Mouse (Mus musculus) gastrocnemius, postnatal 14 days (tissue): ENCODE measurements at regions not wholly inside any gene's neighbourhood (a gene's known extent, or its start where the extent isn't known, plus 50 kb on each side); places are given as distances from the start of the nearest gene placed in this dataset.

ENCODE experiments used
- DNase-seq: peaks from one replicate; pipeline ENCODE4 v3.0.0; 2021; ENCODE audit warnings: mixed read lengths
- intact Hi-C: fragments of 180-260 bp; cut with DNase I; formaldehyde crosslinking; loops from one replicate; pipeline ENCODE4 v1.15.1; 2025; ENCODE audit warnings: low total_unique reads

DNA sequence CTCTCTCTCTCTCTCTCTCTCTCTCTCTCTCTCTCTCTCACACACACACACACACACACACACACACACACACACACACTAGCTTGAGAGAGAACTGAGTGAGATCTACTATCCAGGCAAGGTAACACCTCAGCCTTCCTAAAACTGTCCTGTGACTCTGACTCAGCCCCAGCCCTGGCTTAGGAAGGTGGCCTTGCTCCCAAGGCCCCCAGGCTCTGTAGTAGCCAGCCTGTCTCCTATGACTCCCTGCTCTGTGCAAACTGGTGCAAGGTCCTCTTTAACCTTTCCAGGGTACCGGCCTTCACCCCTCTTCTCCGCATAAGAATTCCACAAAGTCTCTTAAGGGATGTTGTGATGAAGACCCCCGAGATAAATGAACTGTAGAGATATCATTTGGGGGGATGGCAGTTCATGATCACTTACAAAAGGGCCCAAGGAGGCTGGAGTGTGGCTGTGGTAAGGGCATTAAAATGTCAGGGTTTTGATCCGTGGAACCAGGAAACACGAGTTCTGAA is 114.1 kb downstream of the Erv3 start:
- intact Hi-C loops: no loop called here
- no peak for DNase-seq

DNA sequence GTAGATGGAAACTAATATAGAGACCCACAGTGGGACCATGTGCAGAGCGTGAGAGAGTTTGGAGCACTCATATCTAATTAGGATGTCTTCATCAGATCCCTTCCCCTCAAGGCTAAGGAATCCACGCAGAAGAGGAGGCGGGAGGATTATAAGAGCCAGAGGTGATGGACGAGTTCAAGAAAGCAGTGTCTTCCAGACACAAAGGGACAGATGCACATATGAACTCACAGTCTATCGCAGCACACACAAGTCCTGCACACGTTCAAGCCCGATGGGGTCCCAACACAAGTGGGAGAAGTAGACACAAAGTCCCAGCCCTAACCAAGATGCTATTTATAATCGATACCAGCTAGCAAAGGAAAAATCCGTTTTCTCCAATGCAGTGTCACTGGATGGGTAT is 114.6 kb downstream of the Erv3 start:
- no peak for DNase-seq
- intact Hi-C loops: no loop called here

DNA sequence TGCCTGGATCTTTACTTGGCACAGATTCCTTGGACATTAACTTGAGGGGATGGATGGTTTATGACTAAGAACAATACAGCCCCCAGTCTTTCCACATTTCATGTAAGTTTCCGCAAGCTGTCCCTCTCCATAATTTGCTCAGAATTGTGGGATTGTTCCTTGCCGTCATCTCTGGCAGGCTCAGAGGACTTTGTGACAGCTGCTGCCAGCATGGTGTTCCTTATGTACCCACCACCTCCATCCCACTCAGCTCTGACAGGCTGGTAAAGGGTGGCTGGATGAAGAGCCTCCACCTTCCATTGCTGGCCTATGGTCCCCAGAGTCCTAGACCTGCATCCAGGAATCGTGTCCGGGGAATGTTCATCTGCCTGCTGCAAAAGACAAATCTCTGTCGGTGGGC is 119.1 kb downstream of the Erv3 start:
- no peak for DNase-seq
- intact Hi-C loops: no loop called here

DNA sequence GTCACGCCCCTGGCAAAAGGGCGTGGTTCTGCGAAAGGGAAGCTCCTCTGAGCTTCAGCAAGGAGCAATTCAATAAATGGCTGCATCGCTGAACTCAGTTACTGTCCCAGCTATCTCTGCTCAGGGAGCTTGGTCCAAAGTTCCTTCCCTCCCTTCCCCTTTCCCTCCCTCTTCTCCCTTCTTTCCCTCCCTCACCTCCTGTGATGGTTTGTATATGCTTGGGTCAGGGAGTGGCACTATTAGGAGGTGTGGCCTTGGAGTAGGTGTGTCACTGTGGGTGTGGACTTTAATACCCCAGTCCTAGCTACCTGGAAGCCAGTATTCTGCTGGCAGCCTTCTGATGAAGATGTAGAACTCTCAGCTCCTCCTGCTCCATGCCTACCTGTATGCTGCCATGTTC is 120.5 kb downstream of the Erv3 start:
- intact Hi-C loops: no loop called here

DNA sequence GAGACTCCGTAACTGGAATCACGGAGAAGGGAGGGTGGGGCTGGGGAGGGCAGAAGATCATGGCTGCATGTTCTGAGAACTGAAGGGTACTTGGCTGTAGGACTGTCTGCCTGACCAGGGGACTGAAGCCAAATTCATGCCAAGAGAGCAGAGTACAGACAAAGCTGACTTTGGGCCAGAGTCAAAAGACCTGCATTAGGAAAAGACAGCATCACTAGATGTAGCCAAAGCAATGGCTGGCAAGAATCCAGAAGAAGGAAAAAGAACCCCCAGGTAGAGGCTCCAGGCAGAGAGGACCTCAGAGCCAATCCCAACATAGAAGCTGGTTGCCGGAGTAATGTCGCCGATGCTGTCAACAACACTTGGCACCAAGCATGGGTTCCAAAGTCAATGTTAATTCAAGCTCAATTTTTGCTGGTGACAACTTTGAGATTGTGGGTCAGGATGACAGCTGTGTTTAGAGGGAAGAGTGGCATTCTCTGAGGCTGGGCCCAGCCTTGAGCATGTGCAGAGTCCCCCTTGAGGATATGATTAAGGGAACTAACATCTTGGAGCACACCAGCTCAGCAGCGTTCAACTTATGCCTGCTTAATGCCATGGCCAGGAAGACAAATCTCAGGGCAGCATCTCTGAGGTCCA is 124.7 kb downstream of the Erv3 start:
- intact Hi-C loops: no loop called here
- no peak for DNase-seq

More for the DNA sequence above, 120.5 kb downstream of the Erv3 start:
- no peak for DNase-seq

DNA sequence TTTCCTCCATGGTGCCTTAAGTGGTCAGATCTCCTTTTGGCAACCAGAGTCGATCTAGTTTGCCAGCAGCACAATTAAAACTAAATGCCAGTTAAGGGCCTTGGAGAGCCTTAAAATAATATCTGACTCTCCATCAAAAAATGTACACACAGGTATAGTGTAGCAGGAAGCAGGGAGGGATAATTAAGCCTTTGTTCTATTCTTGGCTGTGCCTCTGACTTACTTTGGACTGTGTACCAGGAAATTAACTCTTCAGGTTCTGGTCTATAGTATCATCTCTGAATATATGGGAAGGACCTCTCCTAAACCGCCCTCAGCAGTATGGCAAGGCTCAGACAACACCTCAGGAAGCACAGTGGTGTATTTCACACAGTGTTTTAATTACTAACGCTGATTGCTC is 133.0 kb downstream of the Erv3 start:
- intact Hi-C loops: no loop called here
- no peak for DNase-seq

DNA sequence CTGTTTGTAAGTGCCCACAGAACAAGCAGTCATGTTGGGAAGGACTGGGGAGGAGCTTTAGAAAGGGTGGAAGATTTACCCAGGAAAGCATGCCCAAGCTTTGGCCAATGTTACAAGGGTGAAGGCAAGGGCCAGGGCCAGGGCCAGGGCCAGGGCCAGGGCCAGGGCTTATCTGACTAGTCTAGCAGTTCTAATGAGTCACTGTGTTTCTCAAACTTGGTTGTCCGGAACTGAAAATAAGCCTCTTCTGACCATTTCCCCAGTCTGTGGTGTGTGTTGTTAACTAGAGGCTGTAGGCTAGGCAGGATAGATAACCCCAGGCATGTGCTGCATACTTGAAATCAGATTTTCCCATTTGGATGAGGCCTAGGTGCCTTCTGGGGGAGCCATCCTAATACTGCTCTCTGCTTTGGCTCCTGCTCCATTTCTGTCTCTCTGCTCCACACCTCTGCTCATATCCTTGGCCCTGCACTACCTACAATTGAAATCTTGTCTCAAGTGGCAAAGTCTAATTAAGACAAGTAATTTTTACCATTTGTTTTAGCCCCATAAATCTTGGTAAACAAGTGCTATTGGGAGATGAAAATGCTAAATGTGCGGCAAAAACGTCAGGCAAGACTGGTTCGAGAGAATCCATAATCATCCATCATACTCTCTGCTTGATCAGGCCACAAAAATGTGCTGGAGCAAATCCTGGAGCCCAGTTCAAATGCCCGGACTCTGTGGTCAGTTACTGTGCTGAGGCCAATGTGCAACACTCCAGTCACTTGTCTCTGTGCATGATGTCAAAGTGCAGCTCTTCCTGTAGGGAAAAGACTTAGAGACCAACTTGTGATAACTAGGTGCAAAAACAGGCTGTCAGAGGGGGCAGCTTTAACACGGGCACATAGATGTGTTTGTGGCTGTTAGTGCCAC is 137.7 kb downstream of the Erv3 start:
- no peak for DNase-seq
- intact Hi-C loops: no loop called here

DNA sequence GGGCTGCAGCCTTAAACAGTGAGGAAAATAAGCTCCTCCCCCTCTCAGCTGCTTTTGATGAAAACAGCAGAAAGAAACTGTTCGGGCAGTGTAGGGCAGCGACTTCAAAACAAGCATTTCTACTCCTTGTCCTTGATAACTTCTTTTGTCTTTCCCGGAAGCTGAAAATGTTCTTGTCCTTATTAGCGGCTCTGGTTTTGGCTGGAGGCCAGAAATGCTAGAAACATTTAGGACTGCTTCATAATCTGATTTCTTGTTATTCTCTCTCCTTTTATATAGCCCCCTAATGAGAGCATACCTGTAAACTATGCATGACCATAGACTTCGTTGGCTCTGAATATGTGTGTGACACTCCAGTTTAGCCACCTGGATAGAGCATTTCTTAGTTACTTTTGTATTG is 142.0 kb downstream of the Erv3 start:
- DNase-seq: no peak

DNA sequence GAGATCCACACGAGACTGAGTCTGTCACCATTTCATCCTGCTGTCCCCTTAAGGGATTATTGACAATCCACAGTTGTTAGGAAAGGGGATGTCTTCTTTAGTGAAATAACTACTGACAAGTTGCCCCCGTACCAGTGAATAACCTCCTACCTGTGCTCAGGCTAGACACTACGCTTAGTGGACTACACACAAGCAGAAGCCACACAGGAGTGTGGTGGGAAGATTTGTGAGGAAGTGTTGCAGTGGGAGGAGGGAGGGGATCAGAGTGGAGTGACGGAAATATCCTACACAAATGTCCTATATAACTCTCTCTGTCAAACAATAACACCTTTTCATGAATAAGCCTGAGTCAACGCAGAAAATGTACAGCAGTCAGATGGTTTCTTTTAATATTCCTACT is 142.7 kb downstream of the Erv3 start:
- no peak for DNase-seq
- intact Hi-C loops: no loop called here

More for the DNA sequence above, 142.0 kb downstream of the Erv3 start:
- intact Hi-C loops: no loop called here

DNA sequence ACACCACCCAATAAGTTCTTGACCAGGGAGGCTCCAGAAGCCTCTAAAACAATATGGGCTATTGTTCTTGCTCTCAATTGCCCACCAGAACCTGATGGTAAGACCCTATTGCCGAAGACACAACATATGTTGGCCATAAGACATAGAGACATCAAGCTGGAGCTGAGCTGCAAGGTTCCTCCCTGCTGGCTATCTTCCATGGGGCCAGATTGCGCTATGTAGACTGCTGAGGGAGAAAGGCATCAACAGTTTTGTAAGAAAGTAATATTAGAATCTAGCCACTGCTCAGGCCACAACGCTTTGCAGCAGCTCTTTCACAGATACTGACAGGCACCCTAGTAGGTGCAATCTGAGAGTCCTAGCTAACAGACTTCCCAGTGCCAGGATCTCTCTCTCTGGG is 144.2 kb downstream of the Erv3 start:
- no peak for DNase-seq
- intact Hi-C loops: no loop called here

DNA sequence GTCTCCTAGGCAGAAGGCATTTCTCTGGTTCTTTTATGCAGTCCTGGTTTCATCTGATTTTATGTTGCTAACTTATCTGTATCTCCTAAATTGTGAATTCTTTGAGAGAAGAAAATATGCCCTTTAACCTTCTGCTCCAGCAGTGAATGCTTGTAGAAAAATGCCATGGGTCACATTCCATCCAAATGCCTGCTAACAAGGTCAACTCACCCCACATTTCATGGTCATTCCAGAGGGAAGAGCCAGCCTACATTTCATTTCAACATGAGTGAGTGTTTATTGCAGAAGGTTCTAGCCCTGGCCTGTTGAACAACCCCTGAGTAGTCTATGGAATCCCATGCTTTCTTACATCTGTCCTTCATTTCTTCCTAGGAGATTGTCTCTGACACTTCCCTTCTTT is 147.7 kb downstream of the Erv3 start:
- intact Hi-C loops: no loop called here
- no peak for DNase-seq

DNA sequence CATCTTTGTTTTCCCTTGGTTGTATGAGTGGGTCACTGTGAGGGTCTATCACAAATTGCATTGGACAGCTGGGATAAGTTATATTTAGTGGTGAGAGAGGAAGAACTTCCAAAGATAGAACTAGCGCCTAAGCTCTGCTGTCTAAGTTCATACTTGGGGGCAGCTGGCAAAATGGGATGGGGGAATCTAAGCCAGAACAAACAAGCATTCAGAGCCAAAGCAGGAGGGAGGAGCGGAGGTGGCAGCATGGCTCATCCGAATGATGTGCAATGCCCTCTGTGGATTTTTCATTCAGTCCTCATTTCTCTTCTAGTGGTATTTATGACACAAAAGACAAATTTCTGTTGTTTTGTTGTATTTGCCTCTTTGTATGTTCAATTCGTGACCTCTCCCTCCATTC is 144.5 kb upstream of the Adra1d start:
- intact Hi-C loops: no loop called here

DNA sequence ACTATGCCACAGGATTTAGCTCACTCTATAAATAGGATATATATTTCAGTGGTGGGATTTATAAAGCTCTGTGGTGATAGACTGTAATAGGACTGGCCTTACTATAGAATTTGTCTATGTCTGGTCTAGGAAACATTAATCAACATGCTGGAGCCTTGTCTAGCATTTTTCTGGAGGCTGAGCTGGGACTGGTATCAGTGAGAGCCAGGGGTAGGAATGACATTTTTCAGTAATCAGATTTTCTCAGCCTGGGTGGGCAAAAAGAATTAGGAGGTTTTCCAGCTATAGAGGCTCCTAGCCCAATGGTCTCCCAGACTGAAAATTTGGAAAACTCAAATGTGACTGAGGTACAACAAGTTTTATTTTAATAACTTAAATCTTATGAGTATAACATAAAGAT is 142.3 kb upstream of the Adra1d start:
- DNase-seq: no peak
- intact Hi-C loops: no loop called here

More for the DNA sequence above, 144.5 kb upstream of the Adra1d start:
- no peak for DNase-seq

DNA sequence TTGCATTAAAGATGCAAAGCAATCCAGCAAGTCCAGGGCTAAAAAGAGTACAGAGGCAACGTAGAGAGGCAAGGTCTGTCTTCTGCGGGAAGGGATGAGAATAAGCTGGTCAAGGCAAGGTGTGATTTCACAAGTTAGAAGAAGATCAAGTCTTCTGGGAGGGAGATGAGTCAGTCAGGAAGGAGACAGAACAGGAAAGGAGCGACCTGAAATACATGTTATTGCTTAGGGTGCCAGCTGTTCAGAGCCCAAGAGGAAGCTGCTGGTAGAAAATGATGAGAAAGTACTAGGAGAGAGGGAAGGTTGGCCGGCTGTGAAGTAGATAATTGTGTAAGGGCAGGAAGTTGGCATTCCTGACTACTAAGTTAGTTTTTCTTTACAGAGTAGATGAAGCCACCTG is 140.1 kb upstream of the Adra1d start:
- no peak for DNase-seq
- intact Hi-C loops: no loop called here

DNA sequence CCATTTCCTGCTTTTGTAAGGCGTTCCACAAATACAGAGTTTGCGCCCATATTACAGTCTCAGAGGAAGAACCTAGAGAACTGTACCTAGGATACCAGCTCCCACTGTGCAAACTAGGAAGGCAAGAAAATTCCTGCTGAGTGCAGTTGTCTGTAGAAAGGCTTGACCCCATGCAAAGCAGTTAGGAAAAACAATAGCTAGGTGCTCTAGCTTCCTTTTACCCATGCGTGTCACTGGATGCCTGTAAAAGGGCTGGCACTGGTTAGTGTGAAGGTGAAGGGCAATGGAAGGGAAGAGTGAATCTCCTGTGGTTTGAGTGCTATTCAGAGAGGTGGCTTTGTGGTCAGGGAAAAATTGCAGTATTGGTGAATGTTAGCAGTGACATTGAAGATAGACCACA is 137.7 kb upstream of the Adra1d start:
- intact Hi-C loops: no loop called here
- no peak for DNase-seq

DNA sequence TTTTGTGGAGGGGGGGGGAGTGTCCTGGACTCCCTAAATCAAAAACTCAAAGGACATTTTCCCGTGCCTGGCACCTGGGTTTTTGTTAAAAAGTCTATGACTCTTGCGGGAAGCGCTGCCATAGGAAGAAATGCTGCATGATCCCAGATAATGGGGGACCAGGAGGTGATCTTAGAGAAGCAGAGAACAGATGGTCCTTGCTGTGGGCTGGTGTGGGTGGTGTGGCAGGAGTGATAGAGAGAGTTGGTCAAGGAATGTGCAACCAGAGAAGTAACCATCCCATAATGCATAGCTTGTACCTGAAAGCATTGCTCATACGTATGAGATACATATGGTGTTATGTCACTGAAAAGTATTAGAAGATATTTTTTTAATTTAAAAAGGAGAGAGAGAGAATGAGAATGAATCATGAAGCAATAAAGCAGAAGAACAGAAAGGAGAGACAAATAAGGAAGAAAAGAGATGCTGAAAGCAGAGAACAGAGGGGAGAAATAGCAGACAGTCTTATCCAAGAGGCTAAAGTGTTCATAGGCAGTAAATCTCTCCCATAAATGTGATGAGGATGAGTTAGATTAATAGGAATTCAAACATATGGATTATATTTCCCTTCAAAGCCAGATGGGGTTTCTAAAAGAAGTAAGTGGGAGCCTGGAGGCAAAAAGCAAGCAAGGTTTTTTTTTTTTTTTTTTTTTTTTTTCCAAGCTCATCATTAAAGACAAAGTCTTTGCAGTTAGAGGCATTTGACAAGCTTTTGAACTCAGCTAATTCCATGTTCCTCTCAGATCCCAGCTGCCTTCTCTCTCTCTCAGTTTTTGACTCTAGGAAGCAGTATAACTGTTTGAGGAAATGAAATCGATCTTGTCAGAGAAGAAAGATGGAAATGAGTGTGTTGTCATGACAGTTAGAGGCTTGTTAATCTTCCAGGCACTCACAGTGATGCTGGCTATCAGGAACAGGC is 136.2 kb upstream of the Adra1d start:
- no peak for DNase-seq
- intact Hi-C loops: no loop called here

DNA sequence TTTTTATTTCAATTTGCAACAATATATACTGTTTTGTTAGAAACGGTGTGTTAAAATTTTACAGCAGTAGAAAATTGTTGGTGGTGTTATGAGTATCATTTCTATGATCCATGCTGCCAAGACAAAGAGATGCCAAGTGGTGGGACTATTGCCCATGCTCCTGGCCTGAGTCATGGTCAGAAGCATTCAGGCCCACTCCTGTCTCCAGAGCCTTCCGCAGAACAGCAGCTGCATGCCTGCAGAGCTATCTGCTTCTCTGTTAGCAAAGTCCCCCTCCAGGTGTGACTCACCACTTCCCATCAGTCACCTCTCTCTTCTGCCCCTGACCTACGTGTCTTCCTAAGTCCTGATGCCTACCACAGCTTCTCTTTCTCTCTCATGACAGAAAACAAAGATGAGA is 134.2 kb upstream of the Adra1d start:
- intact Hi-C loops: no loop called here
- DNase-seq: peak; percentile 16

DNA sequence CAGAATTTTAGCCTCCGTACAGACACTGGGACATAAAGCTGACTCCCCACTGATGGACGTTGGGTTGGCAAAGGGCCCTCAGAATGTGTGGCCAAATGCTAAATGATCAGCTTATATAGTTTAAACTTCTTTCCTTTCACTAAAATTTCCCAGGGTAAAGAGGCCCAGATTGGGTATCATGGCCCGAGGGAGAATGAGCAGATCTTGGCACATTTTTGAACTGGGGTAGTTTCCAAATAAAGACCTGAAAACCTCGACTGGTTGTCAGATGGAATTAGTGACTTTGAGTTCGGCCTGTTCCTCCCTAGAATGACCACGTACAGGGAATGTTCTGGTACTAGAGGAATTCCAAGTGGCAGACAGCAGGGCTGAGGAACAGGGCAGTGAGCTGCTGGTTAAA is 127.9 kb upstream of the Adra1d start:
- intact Hi-C loops: no loop called here
- DNase-seq: no peak

DNA sequence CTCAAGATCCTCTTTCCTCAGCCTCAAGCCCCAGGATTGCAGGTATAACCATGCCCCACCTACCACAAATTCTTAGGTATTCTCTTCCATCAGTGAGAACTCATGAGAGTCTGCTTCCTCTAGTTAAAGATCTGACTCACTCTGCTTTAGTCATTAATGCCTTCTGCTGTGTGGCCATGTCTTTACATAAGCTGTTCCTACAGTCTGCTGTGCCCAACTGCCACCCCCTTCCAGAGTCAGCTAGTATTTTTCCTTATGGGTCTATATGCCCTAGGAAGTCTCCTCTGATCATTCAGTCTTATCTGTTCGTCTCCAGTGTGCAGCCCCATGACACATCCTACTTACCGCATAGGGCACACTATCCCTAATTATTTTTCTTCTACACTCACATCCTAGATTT is 126.2 kb upstream of the Adra1d start:
- intact Hi-C loops: no loop called here
- DNase-seq: no peak

DNA sequence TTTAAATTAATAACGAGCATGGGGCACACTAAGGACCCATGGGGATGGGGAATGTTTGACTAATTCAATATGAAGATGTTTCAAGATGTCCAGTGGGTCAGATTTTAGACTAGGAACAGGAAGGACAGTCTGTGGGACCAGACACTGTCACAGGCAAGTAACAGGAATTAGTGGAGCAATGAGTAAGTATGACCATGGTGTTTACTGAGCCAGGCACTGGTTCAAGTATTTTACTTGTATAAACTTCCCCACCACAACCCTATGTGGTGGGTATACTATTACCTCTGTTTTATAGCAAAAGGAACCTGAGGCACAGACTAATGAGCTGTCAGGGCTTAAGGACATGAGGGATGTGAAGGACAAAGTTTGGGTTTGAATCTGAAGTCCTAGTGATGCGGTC is 125.4 kb upstream of the Adra1d start:
- DNase-seq: no peak

More for the DNA sequence above, 125.4 kb upstream of the Adra1d start:
- intact Hi-C loops: no loop called here
